Mouse (Mus musculus): ENCODE measurements around the gene Wfdc21. TPM values are rescaled to one million over a fixed set of nuclear protein-coding genes. Genes with fewer than 3 reads are reported as not detected.

The Wfdc21 gene
- polyA plus RNA-seq, 1 experiment from 2014 or later = 2.0 TPM

DNA sequence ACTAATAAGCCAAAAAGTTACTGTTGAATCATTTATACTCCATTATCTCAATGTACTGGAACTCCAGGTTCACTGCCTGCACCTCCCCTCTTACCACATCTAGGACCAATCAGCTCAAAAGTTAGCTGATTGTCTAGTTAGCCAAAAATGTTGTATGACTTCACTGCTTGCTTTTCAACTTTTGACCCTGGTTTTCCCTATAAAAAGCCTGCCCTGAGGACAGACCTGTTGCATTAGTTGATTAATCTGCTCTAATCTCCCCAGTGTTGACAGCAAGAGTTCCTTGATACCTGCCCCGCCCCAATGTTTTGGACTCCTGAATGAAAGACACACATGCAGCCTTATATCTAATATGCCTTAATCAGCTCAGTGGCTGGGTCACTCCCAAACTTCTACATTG is 15.6 kb upstream of the Wfdc21 start:
- H3K9me3 ChIP-seq (ENCODE audit: control insufficient read depth, low read length) = no peaks in the 10 kb centered on the region
- no peaks in the 10 kb centered on the region for H3K36me3 ChIP-seq (ENCODE audit: control insufficient read depth, insufficient read depth, low read length)
- no peak for DNase-seq (ENCODE audit: low spot score)
- no peaks in the 10 kb centered on the region for H3K27me3 ChIP-seq (replicated peaks; ENCODE audit: control insufficient read depth, insufficient read depth, low read length)
- no peaks in the 10 kb centered on the region for H3K4me1 ChIP-seq (replicated peaks; ENCODE audit: control insufficient read depth, insufficient read depth, low read length)
- H3K27ac ChIP-seq (ENCODE audit: low read depth, low read length) = no peak overlapping the region
- H3K9ac ChIP-seq (ENCODE audit: low read depth, low read length) = no peak overlapping the region
- H3K4me2 ChIP-seq = no peak overlapping the region
- H3K4me3 ChIP-seq (ENCODE audit: low read depth, low read length) = no peak overlapping the region
- ATAC-seq (replicated peaks; ENCODE audit: low FRiP score) = no peak
- 67% methylated on average over 1 of the region's 1 CpGs for WGBS

DNA sequence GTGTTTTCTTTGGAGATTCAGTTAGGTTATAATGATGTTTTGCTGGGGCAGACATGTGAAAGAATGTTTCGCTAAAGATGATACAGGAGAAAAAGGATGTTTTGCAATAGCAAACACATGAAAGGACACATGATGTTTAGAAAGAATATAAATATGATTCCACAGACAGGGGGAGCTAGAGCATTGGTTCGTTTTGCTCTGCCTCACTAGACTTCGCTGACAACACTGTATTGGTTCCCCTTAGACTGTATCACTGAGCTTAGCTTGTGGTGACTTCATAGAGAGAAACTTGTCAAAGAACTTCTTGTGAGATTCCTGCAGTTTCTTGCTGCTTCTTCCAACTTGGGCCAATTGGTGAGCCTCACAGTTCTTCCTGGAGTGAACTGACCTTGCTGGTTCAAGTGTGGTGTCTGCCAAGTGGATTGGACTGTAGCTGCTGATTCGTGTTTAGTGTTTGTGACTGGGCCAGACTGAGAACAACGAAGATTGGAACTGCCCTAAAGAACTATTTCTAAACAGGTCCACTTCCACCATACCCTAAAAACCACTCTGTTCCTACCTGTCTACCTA is 13.6 kb upstream of the Wfdc21 start:
- no peak overlapping the region for H3K9ac ChIP-seq (ENCODE audit: low read depth, low read length)
- H3K4me1 ChIP-seq (replicated peaks; ENCODE audit: control insufficient read depth, insufficient read depth, low read length) = no peaks in the 10 kb centered on the region
- no peaks in the 10 kb centered on the region for H3K36me3 ChIP-seq (ENCODE audit: control insufficient read depth, insufficient read depth, low read length)
- WGBS = 71% methylated on average over 5 of the region's 5 CpGs
- H3K27me3 ChIP-seq (replicated peaks; ENCODE audit: control insufficient read depth, insufficient read depth, low read length) = no peaks in the 10 kb centered on the region
- no peaks in the 10 kb centered on the region for H3K9me3 ChIP-seq (ENCODE audit: control insufficient read depth, low read length)
- no peak for DNase-seq (ENCODE audit: low spot score)
- no peak for ATAC-seq (replicated peaks; ENCODE audit: low FRiP score)
- no peak overlapping the region for H3K4me3 ChIP-seq (ENCODE audit: low read depth, low read length)
- no peak overlapping the region for H3K27ac ChIP-seq (ENCODE audit: low read depth, low read length)
- no peak overlapping the region for H3K4me2 ChIP-seq

DNA sequence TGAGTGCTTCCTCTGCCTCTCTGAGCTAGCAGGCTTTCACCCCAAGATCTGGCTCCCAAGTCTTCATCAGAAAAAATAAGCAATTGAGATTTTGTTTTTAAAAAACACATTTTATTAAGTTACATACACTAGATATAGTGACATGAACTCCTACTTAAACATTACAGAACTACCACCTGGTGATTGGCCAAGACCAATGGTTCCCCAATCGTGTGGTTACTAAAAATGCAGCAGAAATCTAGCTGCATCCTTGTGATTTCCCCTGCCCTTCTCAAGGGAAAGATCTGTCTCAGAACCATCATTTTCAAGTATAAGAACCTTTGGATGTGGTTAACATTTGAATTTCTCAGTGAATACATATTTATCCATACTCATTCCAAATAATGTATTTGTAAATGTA is 12.5 kb upstream of the Wfdc21 start:
- DNase-seq (ENCODE audit: low spot score) = no peak
- Histone ChIP-seq H3K9ac (ENCODE audit: low read depth, low read length) (no peak overlapping the region), H3K9me3 (ENCODE audit: control insufficient read depth, low read length) (no peaks in the 10 kb centered on the region), H3K4me3 (ENCODE audit: low read depth, low read length) (no peak overlapping the region), H3K4me2 (no peak overlapping the region), H3K27me3 (replicated peaks; ENCODE audit: control insufficient read depth, insufficient read depth, low read length) (no peaks in the 10 kb centered on the region), H3K27ac (ENCODE audit: low read depth, low read length) (no peak overlapping the region), H3K36me3 (ENCODE audit: control insufficient read depth, insufficient read depth, low read length) (no peaks in the 10 kb centered on the region), H3K4me1 (replicated peaks; ENCODE audit: control insufficient read depth, insufficient read depth, low read length) (no peaks in the 10 kb centered on the region)
- 61% methylated on average over 1 of the region's 1 CpGs for WGBS
- ATAC-seq (replicated peaks; ENCODE audit: low FRiP score) = no peak

DNA sequence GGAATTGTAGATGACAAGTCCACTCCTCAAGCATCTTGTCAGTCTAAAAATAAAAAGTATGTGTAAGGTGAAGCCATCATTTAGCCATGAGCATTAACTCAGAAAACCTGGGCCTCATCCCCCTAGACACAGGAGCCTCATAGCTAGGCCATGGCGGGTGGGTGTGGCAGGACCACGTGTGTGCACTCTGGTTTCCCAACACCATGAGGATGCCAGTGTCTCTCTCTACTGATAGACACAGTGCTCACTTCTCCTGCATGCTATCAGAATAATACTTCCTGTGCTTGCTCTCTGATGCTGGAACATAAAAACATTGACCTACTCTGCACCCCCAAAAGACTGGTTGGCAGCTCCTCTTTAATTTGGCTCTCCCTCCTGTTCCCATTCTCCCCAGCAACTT is 10.9 kb upstream of the Wfdc21 start:
- H3K4me2 ChIP-seq = no peak overlapping the region
- H3K9me3 ChIP-seq (ENCODE audit: control insufficient read depth, low read length) = no peaks in the 10 kb centered on the region
- H3K4me3 ChIP-seq (ENCODE audit: low read depth, low read length) = no peak overlapping the region
- no peaks in the 10 kb centered on the region for H3K4me1 ChIP-seq (replicated peaks; ENCODE audit: control insufficient read depth, insufficient read depth, low read length)
- WGBS = 49% methylated on average over 2 of the region's 2 CpGs
- H3K36me3 ChIP-seq (ENCODE audit: control insufficient read depth, insufficient read depth, low read length) = no peaks in the 10 kb centered on the region
- DNase-seq (ENCODE audit: low spot score) = no peak
- H3K27ac ChIP-seq (ENCODE audit: low read depth, low read length) = no peak overlapping the region
- no peaks in the 10 kb centered on the region for H3K27me3 ChIP-seq (replicated peaks; ENCODE audit: control insufficient read depth, insufficient read depth, low read length)
- no peak overlapping the region for H3K9ac ChIP-seq (ENCODE audit: low read depth, low read length)
- no peak for ATAC-seq (replicated peaks; ENCODE audit: low FRiP score)

DNA sequence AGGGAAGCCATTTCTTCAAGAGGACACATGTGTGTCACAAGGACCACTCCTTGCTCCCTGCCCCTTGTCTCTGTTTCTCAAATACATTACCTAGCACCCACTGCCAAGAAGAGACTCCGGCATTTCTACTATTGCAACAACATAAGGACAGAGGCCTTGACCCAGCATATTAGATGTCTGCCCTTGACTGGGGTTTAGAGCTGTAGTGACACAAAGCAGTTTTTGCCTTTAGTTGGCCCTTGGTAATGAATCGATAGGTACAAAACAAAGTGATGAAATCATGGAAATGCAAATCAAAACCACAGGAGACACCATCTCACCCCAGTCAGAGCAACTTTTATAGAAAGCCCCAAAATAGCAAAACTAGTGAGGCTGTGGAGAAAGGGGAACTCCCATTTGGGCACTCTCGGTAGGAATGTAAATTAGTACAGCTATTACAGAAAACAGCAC is 9.6 kb upstream of the Wfdc21 start:
- WGBS = 54% methylated on average over 3 of the region's 3 CpGs
- no peak for DNase-seq (ENCODE audit: low spot score)
- no peak for ATAC-seq (replicated peaks; ENCODE audit: low FRiP score)
- Histone ChIP-seq H3K4me1 (replicated peaks; ENCODE audit: control insufficient read depth, insufficient read depth, low read length) (no peaks in the 10 kb centered on the region), H3K36me3 (ENCODE audit: control insufficient read depth, insufficient read depth, low read length) (no peaks in the 10 kb centered on the region), H3K27me3 (replicated peaks; ENCODE audit: control insufficient read depth, insufficient read depth, low read length) (no peaks in the 10 kb centered on the region), H3K9ac (ENCODE audit: low read depth, low read length) (no peak overlapping the region), H3K27ac (ENCODE audit: low read depth, low read length) (no peak overlapping the region), H3K4me2 (no peak overlapping the region), H3K4me3 (ENCODE audit: low read depth, low read length) (no peak overlapping the region), H3K9me3 (ENCODE audit: control insufficient read depth, low read length) (no peaks in the 10 kb centered on the region)

DNA sequence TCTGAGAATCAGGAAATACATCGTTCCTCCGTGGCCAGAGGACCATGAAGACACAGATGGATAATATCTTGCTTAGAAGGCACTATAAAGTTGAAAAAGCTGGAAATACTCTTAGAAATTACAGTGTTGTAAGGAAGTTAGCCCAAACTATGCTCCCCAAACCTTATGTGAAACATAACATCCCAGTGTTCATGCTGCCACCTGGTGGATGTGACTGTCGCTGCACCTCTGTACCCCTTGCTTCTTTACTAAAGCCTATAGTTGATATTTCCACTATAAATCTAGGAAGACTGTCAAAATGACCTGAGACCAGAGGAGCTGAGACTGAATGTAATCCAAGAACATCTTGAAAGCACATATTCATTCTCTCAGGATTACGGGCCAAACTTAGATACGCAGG is 7.5 kb upstream of the Wfdc21 start:
- WGBS = 18% methylated on average over 5 of the region's 5 CpGs
- H3K27ac ChIP-seq (ENCODE audit: low read depth, low read length) = no peak overlapping the region
- DNase-seq (ENCODE audit: low spot score) = peak; percentile 41
- no peak overlapping the region for H3K9ac ChIP-seq (ENCODE audit: low read depth, low read length)
- no peak overlapping the region for H3K4me3 ChIP-seq (ENCODE audit: low read depth, low read length)
- H3K4me1 ChIP-seq (replicated peaks; ENCODE audit: control insufficient read depth, insufficient read depth, low read length) = no peaks in the 10 kb centered on the region
- H3K9me3 ChIP-seq (ENCODE audit: control insufficient read depth, low read length) = no peaks in the 10 kb centered on the region
- no peaks in the 10 kb centered on the region for H3K36me3 ChIP-seq (ENCODE audit: control insufficient read depth, insufficient read depth, low read length)
- no peaks in the 10 kb centered on the region for H3K27me3 ChIP-seq (replicated peaks; ENCODE audit: control insufficient read depth, insufficient read depth, low read length)
- no peak overlapping the region for H3K4me2 ChIP-seq
- no peak for ATAC-seq (replicated peaks; ENCODE audit: low FRiP score)

DNA sequence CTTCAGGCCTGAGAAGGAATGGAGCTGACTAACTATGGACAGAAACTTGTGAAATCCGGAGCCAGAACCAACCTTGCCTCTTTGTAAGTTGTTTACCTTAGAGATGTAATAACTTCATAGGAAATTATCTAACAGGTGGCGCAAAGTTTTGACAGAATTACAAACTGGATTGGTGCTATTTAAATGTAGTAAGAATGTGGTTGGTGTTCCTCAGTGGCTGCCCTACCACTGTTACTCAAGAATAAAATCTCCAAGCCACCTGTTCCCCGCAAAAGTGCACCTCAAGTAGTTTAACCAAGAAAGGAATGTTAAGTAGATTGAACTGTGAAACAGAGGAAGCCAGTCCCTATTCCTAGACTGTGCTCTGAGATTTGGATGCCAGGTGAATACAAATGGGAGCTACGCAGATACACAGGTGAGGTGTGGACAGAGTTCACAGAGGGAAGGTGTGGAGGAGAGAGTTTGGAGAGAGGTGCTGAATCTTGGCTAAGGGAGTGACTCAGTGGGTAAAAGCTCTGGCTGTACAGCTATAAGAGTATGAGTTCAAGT is 6.2 kb upstream of the Wfdc21 start:
- WGBS = 68% methylated on average over 4 of the region's 4 CpGs
- Histone ChIP-seq H3K27me3 (replicated peaks; ENCODE audit: control insufficient read depth, insufficient read depth, low read length) (no peaks in the 10 kb centered on the region; the same call in 1 of the 2 replicates), H3K4me2 (no peak overlapping the region)

DNA sequence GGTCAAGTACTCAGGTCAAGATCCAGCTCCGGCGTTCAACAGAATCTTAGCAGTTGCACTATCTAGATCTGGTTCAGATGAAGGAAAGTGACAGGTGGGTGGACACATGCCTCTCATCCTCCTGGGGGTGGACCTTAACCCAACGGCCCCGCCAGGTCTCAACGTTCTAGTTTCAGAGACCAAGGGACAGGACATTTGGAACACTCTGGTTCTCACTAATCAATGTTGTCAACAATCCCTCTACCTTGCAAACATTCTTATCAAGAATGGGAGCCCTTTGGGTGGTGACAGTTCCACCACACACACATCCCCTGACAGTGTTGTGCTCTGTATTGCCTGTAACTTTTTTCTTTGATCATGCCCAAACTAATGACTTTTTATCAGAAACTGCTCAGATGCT is 4.9 kb upstream of the Wfdc21 start:
- H3K4me2 ChIP-seq = no peak overlapping the region
- no peaks in the 10 kb centered on the region for H3K9me3 ChIP-seq (ENCODE audit: control insufficient read depth, low read length)
- 54% methylated on average over 5 of the region's 5 CpGs for WGBS
- H3K27ac ChIP-seq (ENCODE audit: low read depth, low read length) = no peak overlapping the region
- no peaks in the 10 kb centered on the region for H3K36me3 ChIP-seq (ENCODE audit: control insufficient read depth, insufficient read depth, low read length)
- no peak overlapping the region for H3K9ac ChIP-seq (ENCODE audit: low read depth, low read length)
- DNase-seq (ENCODE audit: low spot score) = no peak
- no peak overlapping the region for H3K4me3 ChIP-seq (ENCODE audit: low read depth, low read length)
- ATAC-seq (replicated peaks; ENCODE audit: low FRiP score) = no peak
- H3K27me3 ChIP-seq (replicated peaks; ENCODE audit: control insufficient read depth, insufficient read depth, low read length) = peaks cover 4% of the 10 kb centered on the region
- no peaks in the 10 kb centered on the region for H3K4me1 ChIP-seq (replicated peaks; ENCODE audit: control insufficient read depth, insufficient read depth, low read length)

More for the DNA sequence above, 6.2 kb upstream of the Wfdc21 start:
- no peaks in the 10 kb centered on the region for H3K4me1 ChIP-seq (replicated peaks; ENCODE audit: control insufficient read depth, insufficient read depth, low read length)
- ATAC-seq (replicated peaks; ENCODE audit: low FRiP score) (no peak), DNase-seq (ENCODE audit: low spot score) (no peak)
- no peaks in the 10 kb centered on the region for H3K9me3 ChIP-seq (ENCODE audit: control insufficient read depth, low read length)
- H3K27ac ChIP-seq (ENCODE audit: low read depth, low read length) = no peak overlapping the region
- no peaks in the 10 kb centered on the region for H3K36me3 ChIP-seq (ENCODE audit: control insufficient read depth, insufficient read depth, low read length)
- no peak overlapping the region for H3K9ac ChIP-seq (ENCODE audit: low read depth, low read length)
- no peak overlapping the region for H3K4me3 ChIP-seq (ENCODE audit: low read depth, low read length)

DNA sequence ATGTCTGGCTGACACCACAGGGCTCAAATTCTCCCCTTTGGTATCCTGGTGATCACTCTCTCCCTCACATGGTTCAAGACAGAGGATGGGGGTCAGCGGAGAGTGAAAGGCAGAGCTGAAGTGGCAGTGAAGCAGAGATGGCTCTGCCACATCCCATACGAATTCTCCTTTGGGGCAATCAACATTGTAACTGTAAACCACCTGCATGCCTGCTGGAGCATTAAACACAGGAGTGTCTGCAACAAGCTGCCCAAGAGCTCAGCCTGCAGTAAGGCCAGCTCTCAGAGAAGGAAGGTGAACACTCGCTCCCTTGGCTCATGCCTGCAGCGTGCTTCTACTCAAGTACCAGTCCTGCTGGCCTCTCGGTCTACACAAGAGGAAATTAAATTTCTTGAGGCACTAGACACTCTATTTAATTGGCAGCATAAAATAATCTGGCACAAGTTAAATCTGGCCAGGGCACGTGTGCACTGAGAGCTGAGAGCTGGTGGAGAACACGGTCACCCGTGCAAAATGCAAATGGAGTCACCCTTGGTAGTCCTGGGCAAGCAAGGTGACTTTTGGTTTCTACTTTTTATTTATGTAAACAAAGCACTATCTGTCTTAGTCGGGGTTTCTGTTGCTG is 3.9 kb upstream of the Wfdc21 start:
- peaks cover 4% of the 10 kb centered on the region for H3K27me3 ChIP-seq (replicated peaks; ENCODE audit: control insufficient read depth, insufficient read depth, low read length)

More for the DNA sequence above, 3.9 kb upstream of the Wfdc21 start:
- 70% methylated on average over 9 of the region's 9 CpGs for WGBS
- Histone ChIP-seq H3K36me3 (ENCODE audit: control insufficient read depth, insufficient read depth, low read length) (no peaks in the 10 kb centered on the region), H3K27ac (ENCODE audit: low read depth, low read length) (no peak overlapping the region), H3K9ac (ENCODE audit: low read depth, low read length) (no peak overlapping the region), H3K4me2 (no peak overlapping the region), H3K4me1 (replicated peaks; ENCODE audit: control insufficient read depth, insufficient read depth, low read length) (no peaks in the 10 kb centered on the region), H3K9me3 (ENCODE audit: control insufficient read depth, low read length) (no peaks in the 10 kb centered on the region), H3K4me3 (ENCODE audit: low read depth, low read length) (no peak overlapping the region)
- ATAC-seq (replicated peaks; ENCODE audit: low FRiP score) (no peak), DNase-seq (ENCODE audit: low spot score) (no peak)

Measured in liver, embryonic 11.5 days (tissue).